Mouse (Mus musculus): ENCODE data around the gene Hjurp. TPM values are rescaled to one million over a fixed set of nuclear protein-coding genes. Genes with fewer than 3 reads are reported as not detected.
A peak's percentile ranks its signal among the peaks of the same experiment; 100 is the strongest.

The Hjurp gene
- polyA plus RNA-seq, 1 experiment from 2014 or later: 189 TPM

DNA sequence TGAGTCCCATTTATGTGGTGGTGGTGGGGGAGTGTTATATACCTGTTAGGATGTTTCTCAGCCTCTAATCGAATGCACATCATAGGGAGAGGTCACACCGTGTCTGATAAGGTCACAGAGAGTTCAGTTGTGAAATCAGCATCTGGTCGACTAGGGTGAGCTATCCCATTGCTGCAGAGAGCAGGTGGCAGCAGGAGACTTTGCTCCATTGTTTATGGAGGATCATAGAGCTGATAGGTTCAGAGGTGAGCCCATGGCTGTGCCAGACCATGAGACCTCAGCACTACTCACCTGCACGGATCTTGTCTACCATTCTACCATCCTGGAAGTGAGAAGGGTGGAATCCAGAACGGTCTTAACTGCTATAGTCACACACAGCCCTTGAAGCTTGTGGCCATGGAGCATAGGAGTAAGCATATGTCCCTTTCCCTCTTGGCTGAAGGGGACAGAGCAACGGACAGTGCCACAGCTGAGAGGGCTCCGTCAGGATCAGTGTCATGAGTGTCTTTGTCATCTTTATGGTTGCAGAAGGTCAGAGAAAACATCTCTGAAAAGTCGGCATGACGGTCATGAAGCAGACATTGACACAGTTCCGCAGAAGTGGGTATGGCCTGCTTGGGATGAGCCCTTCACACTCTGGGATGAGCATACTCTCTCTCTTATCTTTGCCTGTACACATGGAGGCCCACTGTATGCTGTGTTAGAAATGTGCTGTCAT lies 7.0 kb upstream of the Hjurp start:
- H3K27me3 ChIP-seq: no peaks in the 10 kb centered on the region
- no peak overlapping the region for H3K27ac ChIP-seq (replicated peaks)

DNA sequence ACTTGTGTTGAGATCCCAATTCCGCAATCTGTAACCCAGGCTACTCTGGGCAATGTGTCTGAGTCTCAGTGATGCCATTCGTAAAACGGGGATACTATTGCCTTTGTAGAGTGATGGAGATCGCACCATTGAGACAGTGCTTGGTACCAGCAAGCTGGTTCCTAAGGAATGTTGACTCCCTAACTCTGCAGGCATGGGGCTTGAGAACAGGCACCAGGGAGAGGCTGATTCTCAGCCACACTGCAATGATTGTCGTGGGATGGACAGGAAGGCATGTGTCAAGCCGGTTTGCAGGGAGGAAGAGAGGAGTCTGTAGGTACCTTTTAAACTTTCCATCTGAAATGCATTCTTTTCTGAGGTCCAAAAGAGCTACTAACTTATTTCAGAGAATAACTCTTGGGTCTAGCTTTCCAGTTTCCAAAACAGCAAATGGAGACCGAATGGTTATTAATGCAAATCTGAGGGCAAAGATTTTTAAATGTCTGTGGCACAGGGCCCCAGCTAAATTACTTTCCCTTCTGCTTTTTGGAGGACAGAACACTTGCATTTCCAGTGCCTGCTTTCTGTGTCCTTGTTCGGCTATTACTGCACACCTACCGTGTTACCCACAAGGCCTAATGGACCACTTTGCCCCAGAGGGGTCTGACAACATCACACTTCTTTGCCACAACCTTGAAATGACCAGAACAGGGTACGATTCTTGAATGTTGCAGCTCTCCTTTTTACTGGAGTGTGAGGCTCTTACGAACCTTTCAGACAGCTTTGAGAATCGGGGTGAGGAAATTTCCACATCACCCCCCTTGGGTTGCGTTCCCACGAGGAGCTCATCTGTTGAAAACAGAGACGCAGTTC lies 6.2 kb upstream of the Hjurp start:
- Histone ChIP-seq H3K9me3 (peaks cover 67% of the 10 kb centered on the region), H3K9ac (replicated peaks) (no peak overlapping the region), H3K36me3 (no peaks in the 10 kb centered on the region), H3K4me3 (no peak overlapping the region), H3K4me1 (no peaks in the 10 kb centered on the region), H3K27me3 (no peaks in the 10 kb centered on the region), H3K27ac (replicated peaks) (no peak overlapping the region), H3K4me2 (replicated peaks) (no peak overlapping the region)
- WGBS: 81% methylated on average over 15 of the region's 15 CpGs
- no peak for ATAC-seq (ENCODE audit: low FRiP score, low read depth)

More for the DNA sequence above, 7.0 kb upstream of the Hjurp start:
- Histone ChIP-seq H3K9ac (replicated peaks) (no peak overlapping the region), H3K4me2 (replicated peaks) (no peak overlapping the region), H3K4me3 (no peak overlapping the region), H3K9me3 (peaks cover 72% of the 10 kb centered on the region), H3K4me1 (no peaks in the 10 kb centered on the region), H3K36me3 (no peaks in the 10 kb centered on the region)
- ATAC-seq (ENCODE audit: low FRiP score, low read depth): peak; percentile 28
- 65% methylated on average over 10 of the region's 10 CpGs for WGBS

DNA sequence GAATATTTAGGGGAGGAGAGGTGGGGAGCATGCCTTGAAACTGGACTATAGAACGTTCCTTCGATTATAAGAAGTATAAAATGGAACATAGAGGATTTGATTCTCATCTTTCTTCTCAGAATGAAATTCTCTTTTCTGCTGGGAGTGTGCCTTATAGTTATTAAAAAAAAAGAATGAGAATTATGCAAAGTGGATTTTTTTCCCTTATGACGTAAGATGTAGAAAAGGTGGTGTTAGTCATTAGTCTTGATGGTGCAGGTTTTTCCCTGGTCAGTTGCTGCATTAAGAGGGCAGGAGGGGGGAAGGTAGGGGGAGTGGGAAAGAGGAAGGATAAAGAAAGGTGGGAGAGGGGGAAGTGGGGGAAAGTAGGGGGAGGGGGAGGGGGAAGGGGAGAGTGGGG lies 4.9 kb upstream of the Hjurp start:
- no peak overlapping the region for H3K4me2 ChIP-seq (replicated peaks)
- WGBS: 61% methylated on average over 3 of the region's 3 CpGs
- H3K9me3 ChIP-seq: peaks cover 55% of the 10 kb centered on the region

DNA sequence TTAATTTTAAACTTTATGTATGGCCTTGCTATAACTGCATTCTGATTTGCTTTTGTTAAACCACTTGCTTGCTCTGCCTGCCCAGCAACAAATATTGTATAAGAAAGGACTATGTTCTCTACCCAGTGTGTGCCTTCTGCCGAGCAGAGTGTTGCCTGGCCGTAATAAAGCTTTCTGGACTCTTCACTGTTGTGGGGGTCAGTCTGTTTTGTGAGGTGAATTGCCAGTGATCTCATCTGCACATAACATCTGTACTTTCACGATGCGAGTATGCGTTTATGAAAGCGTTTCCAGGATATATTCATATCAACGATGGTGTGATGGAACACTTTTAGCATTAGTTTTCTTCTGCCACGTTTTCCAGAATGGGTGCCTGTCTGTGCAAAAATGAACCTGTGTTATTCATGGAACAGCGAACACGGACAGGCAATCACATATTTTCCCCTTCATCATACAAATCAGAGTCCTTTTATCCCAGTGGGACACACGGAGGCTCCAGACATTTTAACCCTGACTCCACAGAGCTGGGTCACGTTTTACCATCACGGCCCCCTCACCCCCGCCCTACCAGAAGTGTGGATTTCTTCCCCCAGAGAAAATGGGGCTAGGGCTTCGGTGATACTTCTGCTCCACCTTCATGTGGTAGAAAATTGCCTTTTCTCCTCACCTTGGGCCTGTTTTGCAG lies 2.7 kb upstream of the Hjurp start:
- Histone ChIP-seq H3K4me2 (replicated peaks) (no peak overlapping the region), H3K4me3 (no peak overlapping the region), H3K9me3 (peaks cover 37% of the 10 kb centered on the region), H3K4me1 (peaks cover 16% of the 10 kb centered on the region), H3K27ac (replicated peaks) (no peak overlapping the region), H3K27me3 (no peaks in the 10 kb centered on the region), H3K36me3 (0 out of 2 replicates have a peak, but pooled peaks cover under 1% of the 10 kb centered on the region), H3K9ac (replicated peaks) (no peak overlapping the region)
- ATAC-seq (ENCODE audit: low FRiP score, low read depth): no peak
- 75% methylated on average over 15 of the region's 15 CpGs for WGBS

More for the DNA sequence above, 4.9 kb upstream of the Hjurp start:
- Histone ChIP-seq H3K4me1 (no peaks in the 10 kb centered on the region), H3K4me3 (no peak overlapping the region), H3K27ac (replicated peaks) (no peak overlapping the region), H3K9ac (replicated peaks) (no peak overlapping the region), H3K36me3 (no peaks in the 10 kb centered on the region), H3K27me3 (no peaks in the 10 kb centered on the region)
- no peak for ATAC-seq (ENCODE audit: low FRiP score, low read depth)

DNA sequence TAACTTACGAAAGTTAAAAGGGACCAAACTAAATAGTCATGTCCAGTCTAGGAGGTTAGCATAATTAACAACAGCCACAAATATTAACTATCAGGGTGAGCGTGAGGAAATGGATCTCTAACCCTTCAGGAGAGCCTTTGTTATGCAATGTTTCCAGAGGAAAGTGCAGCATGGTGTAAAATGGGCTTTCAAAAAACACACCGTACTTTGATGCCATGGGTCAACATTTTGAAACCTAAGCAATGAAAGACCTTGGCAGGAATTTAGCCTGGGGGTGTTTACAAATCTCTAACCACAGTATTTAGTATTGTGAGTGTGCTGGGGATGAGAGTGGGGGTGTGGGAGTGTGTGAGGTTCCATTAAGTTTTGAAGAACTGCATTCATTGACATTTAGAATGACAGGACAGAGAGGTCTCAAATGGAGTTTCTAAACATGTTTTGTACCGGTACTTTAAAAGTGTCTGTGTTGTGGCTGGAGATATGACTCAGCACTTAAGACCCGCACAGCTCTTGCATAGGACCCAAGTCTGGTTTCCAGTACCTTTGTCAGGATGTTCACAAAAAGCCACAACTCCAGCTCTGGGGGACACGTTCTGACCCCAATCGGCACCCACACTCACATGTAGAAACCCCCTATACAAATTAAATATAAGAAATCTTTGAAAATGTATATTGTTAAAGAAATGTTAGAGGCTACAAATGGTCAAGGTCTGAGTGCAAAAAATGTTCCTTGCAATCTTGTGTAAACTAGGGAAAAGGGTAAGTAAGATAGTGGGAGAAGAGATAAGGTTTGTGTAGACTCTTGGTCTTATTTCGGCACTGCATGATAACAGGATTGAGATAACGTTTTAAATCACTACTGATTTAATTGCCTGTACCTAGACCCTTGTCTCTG lies 1.9 kb upstream of the Hjurp start:
- H3K4me2 ChIP-seq (replicated peaks): no peak overlapping the region
- no peak overlapping the region for H3K9ac ChIP-seq (replicated peaks)
- peaks cover 7% of the 10 kb centered on the region for H3K36me3 ChIP-seq
- peaks cover 29% of the 10 kb centered on the region for H3K9me3 ChIP-seq
- WGBS: 70% methylated on average over 9 of the region's 9 CpGs
- no peaks in the 10 kb centered on the region for H3K27me3 ChIP-seq
- peaks cover 16% of the 10 kb centered on the region for H3K4me1 ChIP-seq
- H3K27ac ChIP-seq (replicated peaks): no peak overlapping the region
- H3K4me3 ChIP-seq: no peak overlapping the region
- ATAC-seq (ENCODE audit: low FRiP score, low read depth): no peak

DNA sequence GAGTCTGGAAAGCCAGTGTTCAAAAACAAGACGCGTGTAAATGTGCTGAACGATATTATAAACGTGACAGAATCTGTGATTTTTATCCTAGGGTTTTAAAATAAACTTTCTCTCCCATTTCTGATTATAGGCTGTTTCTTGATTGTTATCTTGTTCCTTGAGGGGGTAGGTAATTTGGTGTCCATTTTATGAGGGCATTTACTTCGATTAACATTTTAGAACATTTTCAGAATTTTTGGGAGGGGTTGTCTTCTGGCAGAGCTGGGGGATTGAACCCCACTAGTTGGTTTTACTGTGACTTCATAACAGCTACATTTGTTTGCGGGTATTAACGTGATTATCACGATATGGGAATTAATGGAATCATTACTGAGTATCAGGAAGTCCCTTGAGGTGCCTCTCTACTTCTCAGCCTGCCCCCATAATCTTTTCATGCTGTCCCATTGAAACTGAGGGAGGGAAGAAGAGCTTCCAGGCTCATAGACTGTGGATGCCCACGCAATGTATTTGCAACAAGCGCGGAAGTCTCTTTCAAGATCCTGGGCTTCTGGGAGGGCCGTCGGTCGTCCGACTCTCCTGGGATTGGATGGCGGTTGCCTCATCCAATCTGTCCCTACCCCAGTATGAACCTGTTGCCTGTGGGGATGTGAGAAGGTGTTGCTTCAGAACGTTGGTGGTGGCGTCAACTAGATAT lies 532 bp upstream of the Hjurp start:
- H3K4me2 ChIP-seq (replicated peaks): peak overlapping the region; percentile 53
- ATAC-seq (ENCODE audit: low FRiP score, low read depth): peak; percentile 6
- no peak overlapping the region for H3K27ac ChIP-seq (replicated peaks)
- H3K4me1 ChIP-seq: peaks cover 16% of the 10 kb centered on the region
- H3K36me3 ChIP-seq: peaks cover 20% of the 10 kb centered on the region
- peak overlapping the region; percentile 72 for H3K9ac ChIP-seq (replicated peaks)
- no peaks in the 10 kb centered on the region for H3K27me3 ChIP-seq
- H3K4me3 ChIP-seq: peak overlapping the region; percentile 49
- H3K9me3 ChIP-seq: peaks cover 16% of the 10 kb centered on the region
- WGBS: 68% methylated on average over 18 of the region's 18 CpGs

DNA sequence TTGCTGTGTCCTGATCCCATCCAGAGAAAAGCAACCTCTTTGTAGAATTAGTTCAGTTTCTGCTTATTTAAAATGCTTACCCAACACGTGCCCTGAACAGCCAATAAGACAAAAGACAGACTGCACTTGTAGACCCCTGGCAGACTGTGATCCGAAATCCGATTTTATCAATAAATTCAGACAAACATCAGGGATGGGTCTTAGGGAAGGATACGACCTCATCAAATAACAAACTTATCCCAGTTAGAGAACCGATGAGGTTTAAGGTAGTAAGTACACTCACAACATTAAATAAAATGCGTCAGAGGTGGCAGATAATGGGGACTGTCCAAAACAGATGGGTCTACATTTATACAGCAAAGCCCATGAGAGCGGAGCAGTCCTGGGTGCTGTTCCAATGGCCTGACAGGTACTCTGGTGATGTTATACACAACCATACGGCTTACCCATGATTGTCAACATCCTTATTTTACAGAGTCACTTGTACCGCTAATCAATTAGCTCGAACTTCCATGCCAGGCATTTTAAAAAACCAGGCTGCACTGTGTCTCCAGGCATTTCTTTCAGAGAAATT lies 822 bp downstream of the Hjurp start:
- 30% methylated on average over 10 of the region's 10 CpGs for WGBS
- peak; percentile 47 for ATAC-seq (ENCODE audit: low FRiP score, low read depth)

DNA sequence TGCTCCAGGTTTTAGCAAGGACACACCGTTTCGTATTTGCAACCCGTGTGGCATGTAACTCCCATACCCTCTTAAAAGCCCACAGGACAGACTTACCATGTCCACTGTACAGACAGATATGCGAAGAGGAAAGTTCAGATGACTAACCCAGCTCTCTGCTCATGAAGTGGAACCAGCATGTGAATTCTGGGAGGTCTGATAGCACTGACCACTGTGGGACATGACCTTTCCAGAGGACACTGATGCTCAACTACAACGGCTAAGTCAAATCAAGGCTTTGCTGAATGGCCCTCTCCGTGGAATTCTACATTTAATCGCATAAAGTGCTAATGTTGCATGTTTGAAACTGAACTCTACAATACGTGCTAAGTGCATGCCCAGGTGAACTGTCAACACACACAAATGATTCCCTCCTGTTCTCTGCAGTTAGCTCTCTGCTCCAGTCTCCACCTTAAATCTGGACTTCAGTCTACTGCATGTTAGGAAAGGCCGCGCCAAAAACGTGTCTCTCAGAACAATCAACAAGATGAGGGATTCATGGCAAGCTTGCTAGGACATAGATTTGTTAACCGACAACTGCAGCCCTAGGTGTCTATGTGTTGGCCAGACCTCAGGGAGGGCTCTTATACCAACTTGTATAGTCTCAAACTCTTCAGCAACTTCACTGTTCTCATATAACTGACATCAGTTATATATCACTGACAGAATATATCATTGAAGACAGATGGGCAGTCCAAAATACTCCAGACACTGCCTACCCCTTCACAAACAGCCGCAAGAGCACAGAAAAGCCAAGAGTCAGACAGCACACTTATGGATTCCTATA lies 1.5 kb downstream of the Hjurp start:
- no peaks in the 10 kb centered on the region for H3K9me3 ChIP-seq

More for the DNA sequence above, 822 bp downstream of the Hjurp start:
- Histone ChIP-seq H3K27ac (replicated peaks) (peak overlapping the region; percentile 68), H3K9me3 (peaks cover 3% of the 10 kb centered on the region), H3K4me1 (peaks cover 16% of the 10 kb centered on the region), H3K4me3 (peak overlapping the region; percentile 49), H3K27me3 (no peaks in the 10 kb centered on the region), H3K4me2 (replicated peaks) (peak overlapping the region; percentile 53), H3K36me3 (peaks cover 34% of the 10 kb centered on the region), H3K9ac (replicated peaks) (peak overlapping the region; percentile 72)

DNA sequence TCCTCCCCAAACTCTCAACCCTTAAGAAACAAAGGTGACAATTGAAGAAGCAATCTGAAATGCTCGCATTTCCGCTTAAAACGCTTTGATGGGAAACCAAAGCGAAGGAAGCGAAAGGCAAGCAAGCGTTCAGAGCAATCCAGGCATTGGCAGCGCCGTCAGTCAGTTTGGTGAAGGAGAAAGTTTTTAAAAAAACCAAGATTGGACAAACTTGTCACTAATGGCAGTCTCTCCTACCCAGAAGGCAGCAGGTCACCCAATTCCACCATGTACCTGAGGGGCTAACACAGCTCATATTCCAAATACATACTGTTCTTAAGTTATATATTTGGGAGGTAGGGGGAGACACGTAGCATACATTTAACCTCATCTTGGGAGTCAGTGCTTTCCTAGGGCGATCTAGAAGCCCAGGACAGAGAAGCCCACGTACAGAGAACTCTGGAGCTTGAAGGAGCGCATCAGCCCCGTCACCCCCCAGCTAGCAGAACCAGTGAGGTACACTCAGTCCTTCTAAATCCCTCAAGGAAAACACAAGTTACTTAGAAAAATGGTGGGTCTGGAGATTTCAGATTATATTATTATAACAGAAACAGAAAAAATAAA lies 2.3 kb downstream of the Hjurp start:
- Histone ChIP-seq H3K4me3 (no peak overlapping the region), H3K9ac (replicated peaks) (no peak overlapping the region), H3K36me3 (peaks cover 39% of the 10 kb centered on the region), H3K4me2 (replicated peaks) (no peak overlapping the region), H3K27ac (replicated peaks) (no peak overlapping the region), H3K9me3 (no peaks in the 10 kb centered on the region), H3K27me3 (no peaks in the 10 kb centered on the region), H3K4me1 (peaks cover 16% of the 10 kb centered on the region)
- no peak for ATAC-seq (ENCODE audit: low FRiP score, low read depth)
- WGBS: 68% methylated on average over 13 of the region's 13 CpGs

More for the DNA sequence above, 1.5 kb downstream of the Hjurp start:
- Histone ChIP-seq H3K4me3 (peak overlapping the region; percentile 49), H3K27ac (replicated peaks) (no peak overlapping the region), H3K4me1 (peaks cover 16% of the 10 kb centered on the region), H3K27me3 (no peaks in the 10 kb centered on the region), H3K4me2 (replicated peaks) (peak overlapping the region; percentile 53), H3K9ac (replicated peaks) (peak overlapping the region; percentile 72), H3K36me3 (peaks cover 39% of the 10 kb centered on the region)
- 69% methylated on average over 13 of the region's 13 CpGs for WGBS
- no peak for ATAC-seq (ENCODE audit: low FRiP score, low read depth)

All from midbrain, embryonic 12.5 days (tissue).